Mouse (Mus musculus): Measurements from ENCODE around the gene Tubg1.
"Not testable (repeated sequence)": the region's sequence is repeated elsewhere in the genome, so short reads cannot be mapped to it uniquely, and the experiment has no call there.

Gene Tubg1

DNA sequence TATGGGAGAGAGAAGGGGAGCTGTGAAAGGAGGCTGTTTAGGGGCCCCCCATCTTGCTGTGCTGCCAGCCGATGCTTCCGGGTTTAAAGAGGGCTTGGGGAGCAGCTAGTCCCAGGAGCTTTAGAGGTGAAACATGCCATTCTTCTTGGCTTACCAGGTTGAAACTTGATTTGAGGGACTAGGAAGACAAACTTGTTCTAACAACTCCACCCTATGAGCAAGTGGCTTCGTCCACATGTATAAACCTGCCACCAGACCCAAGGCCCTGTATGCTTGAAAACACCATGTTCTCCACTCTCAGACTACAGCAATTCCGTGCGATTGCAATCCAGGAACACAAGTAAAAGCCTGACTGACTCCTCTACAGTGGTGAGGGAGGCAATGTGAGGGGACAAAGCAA is 16.7 kb upstream of the Tubg1 start:
- DNase-seq (ENCODE audit: low spot score), result no peak

DNA sequence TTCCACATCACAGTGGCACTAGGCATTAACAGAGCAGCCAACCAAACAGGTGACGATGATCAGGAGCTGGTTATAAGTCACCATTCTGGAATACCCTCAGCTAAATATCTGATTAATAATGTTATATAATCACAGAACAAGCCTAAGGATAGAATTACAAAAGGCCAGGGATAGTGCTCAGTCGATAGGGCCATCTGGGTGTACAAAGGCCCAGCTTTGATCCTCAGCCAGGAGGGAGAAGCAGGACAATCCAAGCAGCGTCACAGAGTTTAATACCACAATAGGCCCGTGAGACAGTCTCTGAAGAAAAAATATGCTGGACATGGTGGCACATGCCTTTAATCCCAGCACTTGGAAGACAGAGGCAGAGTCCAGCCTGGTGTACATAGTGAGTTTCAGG is 10.4 kb upstream of the Tubg1 start:
- DNase-seq (ENCODE audit: low spot score), result no peak

DNA sequence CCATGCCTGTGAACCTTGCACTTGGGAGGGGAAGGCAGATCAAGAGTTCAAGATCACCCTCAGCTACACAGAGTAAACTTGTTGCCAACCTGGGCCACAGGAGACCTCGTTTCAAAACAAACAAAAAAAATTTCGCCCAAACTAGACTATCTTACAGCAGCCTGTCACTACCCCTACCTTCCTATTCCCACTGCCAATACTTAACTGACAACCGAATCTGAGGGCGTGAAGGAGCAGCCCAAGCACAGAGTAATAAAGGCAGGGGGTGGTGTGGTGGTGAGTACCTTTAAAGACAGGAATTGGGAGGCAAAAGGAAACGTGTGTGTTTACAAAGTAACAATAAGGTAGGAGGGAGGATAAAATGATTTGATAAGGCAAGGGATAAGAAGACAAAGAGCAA is 9.0 kb upstream of the Tubg1 start:
- no peak for DNase-seq (ENCODE audit: low spot score)

DNA sequence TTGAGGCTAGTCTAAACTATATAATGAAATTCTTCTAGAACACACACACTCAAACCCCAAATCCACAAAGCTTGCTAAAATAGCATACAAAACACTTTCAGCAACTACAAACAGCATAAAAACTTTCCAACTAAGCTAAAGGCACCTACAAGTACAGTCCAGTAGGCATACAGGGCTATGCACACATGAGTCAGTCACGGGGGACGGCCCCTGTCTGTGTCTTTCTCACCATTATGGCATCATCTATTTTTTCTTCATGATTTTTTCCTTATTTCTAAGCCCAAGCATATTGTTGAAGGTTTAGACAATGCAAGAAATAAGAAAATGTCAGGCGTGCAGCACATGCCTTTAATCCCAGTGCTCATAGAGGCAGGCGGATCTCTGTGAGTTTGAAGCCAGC is 8.6 kb upstream of the Tubg1 start:
- no peak for DNase-seq (ENCODE audit: low spot score)

DNA sequence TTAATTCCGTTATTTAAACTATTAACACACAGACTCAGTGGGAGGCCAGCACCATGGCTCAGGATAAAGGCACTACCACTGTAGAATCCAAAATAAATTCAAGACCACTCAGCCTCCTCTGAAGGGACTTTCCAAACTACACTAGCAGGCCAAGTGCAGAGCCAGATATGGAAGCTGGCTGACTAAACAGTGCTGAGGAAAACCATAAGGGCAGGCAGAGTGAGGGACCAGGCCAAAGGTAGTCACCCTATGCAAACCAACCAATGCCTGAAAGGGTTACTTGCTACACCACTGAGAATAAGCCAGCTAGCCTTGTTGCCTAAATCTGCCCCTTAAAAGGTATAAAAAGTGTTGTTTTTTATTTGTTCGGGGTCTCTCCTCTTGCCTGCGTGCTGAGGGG is 7.6 kb upstream of the Tubg1 start:
- no peak for DNase-seq (ENCODE audit: low spot score)

DNA sequence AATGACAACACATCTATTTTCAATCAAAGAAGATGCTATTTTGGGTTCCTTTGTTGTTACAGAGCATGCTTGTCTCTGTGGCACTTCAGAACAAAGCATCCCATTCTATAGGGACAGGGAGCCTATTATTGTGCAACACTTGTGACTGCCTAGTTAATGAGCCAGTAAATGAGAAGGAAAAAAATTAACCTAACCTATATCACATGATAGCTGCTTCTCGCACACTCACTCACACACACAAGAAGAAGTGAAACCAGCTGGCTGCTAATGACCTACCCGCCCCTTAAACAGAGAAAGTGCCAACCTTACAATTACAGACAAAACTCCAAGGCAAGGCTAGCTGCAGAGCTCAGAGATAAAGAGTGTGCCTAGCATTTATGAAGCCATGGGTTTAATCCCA is 4.2 kb upstream of the Tubg1 start:
- DNase-seq (ENCODE audit: low spot score), result no peak

DNA sequence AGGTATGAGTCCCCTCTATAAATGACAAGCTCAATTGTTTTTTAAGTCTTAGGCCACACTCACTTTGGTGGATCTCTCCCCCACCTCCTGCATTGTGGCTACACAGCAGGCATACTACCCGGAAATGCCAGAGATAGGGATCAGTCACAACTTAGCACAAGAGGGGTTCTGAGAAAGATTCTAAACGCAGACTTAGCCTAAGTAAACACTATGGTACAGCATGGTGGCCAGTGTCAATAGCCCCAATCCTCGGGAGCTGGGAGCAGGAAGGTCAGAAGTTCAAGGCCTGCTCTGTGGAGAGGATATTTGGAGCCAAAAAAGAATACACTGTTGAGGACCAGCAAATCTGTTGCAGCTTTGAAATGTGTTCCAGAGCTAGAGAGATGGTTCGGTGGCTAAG is 1.6 kb upstream of the Tubg1 start:
- no peak for DNase-seq (ENCODE audit: low spot score)

DNA sequence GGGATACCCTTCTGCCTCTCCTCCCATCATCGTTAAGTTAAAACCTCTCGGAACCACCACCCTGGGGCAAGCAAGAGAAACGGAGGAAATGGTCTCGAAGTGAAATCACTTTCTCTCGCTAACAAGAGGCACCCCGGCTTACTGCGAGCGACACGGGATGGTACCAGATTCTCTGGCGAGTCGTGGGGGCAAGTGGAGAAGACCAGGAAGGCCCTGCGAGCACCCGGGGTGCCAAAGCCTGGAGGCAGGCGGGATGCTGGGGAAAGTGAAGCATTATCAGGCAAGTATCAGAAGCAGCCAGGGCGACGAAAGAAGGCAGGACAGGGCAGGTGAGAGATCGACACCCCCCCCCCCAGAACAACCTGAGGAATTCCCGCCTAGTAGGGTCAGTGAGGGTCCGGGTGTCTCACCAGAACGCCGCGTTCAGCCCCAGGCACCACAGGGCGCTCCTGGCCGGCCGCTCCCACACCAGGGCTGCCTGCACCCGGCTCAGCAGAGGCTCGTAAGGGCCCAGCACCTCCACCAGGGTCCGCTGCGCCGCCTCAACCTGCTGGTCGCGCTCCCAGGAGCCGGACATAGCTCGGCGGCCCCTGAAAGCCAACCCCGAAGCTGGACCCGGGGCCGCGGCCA is 492 bp upstream of the Tubg1 start:
- DNase-seq (ENCODE audit: low spot score), result no peak

DNA sequence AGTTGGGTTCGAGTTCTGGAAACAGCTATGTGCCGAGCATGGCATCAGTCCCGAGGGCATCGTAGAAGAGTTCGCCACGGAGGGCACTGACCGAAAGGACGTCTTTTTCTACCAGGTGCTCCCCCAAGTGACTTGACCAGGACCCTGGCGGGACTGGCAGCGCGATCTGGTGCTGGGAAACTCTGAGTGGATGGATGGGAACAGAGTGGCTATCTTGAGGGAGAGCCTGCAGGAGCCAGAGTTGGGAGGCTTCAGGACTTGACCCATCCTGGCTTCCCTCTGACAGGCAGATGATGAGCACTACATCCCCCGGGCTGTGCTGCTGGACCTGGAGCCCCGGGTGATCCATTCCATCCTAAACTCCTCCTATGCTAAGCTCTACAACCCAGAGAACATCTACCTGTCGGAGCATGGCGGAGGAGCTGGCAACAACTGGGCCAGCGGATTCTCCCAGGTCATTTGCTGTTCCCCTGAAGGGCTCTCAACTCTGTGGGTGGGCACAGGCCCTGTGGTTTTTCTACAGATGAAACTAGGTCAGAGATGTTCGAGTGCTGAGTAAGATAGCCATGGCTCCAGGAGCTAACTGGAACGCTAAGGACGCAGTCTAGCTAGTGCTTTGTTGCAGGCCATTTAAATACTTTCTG is 929 bp downstream of the Tubg1 start:
- DNase-seq (ENCODE audit: low spot score), result peak; percentile 37

DNA sequence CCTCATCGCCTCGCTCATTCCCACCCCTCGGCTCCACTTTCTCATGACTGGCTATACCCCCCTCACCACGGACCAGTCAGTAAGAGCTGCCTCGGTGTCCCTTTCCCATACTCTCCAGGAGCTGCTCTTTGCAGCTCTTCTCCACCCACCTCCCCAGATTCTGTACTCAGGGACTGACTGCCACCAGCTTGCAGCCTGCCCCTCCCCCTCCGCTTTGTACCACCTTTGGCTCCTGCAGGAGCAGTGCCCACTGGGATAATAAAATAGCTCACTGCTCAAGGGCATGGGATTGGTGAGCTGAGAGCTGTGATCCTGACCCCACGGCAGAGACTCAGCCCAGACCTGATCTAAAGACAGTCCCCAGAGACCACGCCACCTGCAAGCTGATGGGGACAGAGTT is 4.8 kb downstream of the Tubg1 start:
- DNase-seq (ENCODE audit: low spot score), result not testable (repeated sequence)

DNA sequence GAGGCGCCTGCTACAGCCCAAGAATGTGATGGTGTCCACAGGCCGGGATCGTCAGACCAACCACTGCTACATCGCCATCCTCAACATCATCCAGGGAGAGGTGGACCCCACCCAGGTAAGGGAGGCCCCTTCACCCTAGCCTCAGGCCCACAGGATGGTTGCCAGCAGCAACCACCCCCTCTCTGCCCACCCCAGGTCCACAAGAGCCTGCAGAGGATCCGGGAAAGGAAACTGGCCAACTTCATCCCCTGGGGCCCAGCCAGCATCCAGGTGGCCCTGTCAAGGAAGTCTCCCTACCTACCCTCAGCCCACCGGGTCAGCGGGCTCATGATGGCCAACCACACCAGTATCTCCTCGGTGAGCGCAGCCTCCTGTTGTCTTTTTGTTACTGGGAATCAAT is 5.3 kb downstream of the Tubg1 start:
- DNase-seq (ENCODE audit: low spot score), result not testable (repeated sequence)

DNA sequence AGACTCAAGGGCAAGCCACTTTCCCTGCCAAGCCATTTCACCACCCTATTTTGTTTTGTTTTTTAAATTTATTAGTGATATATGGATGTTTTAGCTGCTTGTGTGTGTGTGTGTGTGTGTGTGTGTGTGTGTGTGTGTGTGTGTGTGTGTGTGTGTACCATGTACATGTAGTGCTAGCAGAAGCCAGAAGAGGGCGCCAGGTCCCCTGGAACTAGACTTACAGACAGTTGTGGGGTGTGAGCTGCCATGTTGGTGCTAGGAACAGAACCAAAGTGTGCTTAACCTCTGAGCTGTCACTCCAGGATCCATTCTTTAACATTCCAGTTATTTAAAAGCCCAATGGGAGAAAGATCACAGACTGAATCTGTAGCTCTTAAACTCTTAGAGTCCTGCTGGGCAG is 7.3 kb downstream of the Tubg1 start:
- DNase-seq (ENCODE audit: low spot score), result no peak

DNA sequence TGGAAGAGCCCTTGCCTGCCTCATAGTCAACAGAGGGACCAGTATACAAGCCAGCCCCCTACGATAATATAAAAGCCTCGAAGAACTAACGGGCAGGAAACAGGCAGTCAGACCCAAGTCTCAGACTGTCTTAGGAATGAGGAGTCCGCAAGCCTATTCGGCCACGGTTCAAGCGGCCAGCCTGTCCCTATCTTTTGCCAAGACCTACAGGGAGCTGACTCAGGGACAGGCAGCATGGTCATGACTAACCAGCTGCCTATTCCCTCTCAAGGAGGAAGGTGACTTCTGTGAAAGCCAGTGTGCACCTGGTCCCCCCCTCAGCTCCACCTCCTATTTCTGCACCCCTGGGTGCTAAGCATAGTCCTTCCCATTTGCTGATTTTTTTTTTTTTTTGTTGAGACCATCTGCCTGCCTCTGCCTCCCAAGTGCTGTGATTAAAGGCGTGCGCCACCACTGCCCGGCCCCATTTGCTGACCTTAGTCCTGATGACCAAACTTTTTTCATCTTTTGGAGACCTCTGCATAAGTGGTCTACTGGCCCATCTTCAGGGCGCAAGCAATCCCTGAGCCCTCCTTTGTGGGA is 9.3 kb downstream of the Tubg1 start:
- DNase-seq (ENCODE audit: low spot score), result no peak

DNA sequence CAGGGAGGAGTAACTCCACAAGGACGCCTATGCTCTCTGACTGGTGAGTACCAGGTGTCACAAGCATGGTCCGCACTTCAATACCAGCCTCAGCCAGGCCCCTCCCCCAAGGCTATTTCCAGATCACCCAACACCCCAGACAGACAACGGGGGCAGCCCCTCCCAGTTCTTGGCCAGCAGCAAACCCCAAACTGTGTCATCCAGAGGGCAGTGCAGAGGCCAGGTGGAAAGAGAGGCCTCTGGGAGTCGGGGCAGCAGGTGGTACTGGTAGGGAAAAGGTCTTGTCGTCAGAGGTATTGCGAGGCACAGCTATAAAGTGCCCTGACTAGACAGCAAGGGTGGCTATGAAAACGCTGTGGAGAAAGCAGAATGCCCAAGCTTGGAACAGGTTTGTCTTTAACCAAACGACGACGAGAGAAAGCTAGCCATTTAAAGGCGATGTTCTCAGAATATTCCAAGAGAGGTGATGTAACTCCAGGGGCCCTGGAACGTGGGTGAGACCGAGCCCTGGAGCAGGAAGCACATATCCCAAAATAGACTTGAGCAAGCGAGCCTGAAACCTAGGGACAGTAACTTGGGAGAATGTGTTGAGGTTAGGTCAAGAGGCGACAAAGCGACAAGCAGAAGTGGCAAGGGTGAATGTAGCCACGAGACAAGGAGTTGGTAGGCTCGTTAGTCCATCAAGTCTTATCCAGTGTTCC is 10.5 kb downstream of the Tubg1 start:
- no peak for DNase-seq (ENCODE audit: low spot score)

DNA sequence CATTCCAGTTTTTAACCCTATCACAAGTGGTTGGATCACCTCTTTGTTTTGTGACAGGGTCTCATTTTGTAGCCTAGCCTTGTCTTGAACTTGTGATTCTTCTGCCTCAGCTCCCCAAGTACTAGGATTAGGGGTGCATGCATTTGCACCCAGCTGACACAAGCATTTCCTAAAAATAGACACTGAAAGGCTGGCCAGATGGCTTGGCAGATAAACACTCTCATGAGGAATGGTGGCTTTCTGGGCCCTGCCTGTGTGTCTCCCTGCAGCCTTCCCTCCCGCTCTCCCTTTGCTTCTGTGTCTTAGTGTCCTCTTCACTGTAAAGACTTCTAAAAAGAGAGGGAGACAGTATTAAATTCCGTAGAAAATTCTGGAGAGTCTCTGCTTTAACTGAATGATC is 11.4 kb downstream of the Tubg1 start:
- no peak for DNase-seq (ENCODE audit: low spot score)

DNA sequence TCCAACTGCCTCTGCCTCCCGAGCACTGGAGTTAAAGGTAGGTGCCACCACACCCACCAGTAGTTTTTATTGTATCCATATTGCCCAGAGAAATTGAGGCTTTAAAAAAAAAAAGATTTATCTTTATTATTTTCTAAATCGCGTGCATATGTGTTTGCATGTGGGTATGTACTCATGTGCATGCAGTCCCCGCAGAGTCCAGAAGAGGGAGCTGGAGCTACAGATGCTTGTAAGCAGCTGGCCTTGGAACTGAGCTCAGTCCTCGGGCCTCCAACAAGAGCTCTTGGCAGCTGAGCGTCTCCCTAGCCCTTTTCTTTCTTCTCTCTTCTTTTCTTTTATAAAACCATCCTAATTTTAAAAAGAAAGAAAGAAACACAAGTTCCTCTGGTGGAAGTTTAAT is 12.0 kb downstream of the Tubg1 start:
- peak; percentile 59 for DNase-seq (ENCODE audit: low spot score)

DNA sequence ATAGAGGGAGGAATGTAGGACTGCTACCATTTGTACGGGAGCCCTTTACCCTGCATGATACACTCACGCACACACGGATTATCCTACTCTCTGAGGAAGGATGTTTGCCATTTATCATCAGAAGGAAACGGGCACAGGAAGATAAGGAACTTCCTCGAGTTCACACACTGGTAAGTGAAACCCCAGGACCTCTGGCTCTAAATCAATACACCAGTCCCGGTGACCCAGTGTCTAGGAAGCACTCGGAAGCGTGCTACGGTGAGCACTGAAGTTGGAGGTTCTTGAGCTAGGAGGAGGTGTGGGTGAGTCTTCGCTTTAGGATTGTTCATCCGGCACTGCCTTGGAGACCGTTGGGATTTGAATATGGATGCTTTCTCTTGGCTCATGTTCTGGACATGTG is 13.3 kb downstream of the Tubg1 start:
- no peak for DNase-seq (ENCODE audit: low spot score)

DNA sequence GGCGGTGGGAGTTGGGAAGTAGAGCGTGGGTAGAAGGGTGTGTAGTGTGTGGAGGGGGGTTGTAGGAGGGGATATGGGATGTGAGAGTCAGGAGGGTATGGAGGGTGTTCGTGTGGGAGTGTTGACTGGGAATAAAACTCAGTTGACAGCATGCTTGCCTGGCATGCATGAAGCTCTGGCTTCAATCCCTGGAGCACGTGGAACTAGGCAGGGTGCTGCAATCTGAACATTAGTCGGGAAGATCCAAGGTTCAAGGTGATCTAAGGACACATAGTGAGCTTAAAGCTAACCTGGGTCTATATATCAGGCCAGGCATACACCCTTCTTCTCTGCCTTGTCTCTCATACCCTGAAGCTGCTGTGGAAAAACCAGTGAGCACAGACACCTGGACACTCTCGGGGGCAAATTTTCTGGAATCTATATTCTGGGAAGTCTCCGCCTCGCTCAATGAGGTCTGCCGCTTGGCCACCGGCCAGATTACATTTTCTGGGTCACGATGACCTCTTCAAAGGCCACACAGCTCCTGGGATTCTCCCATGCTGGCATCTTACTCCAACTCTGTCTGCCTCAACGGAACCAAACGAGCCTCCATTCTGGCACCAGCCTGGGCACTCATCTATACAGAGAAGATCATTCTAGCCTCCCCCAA is 14.6 kb downstream of the Tubg1 start:
- no peak for DNase-seq (ENCODE audit: low spot score)

DNA sequence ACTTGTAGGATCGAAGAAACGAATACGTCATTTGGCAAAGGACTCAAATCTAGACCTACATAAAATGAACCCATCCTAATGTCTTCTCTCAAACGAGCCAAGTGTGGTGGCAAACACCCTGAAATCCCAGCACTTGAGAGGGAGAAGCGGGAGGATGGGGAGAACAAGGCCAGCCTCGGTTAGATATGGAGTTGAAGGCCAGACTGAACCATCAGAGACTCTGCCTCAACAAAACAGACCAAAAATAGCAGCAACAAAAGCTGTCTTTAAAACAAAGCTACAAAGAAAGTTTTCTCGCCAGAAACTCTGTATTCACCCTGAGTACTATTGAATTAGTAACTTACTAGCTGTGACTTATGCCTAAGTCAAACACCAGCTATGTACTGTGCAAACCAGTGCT is 17.3 kb downstream of the Tubg1 start:
- no peak for DNase-seq (ENCODE audit: low spot score)

DNA sequence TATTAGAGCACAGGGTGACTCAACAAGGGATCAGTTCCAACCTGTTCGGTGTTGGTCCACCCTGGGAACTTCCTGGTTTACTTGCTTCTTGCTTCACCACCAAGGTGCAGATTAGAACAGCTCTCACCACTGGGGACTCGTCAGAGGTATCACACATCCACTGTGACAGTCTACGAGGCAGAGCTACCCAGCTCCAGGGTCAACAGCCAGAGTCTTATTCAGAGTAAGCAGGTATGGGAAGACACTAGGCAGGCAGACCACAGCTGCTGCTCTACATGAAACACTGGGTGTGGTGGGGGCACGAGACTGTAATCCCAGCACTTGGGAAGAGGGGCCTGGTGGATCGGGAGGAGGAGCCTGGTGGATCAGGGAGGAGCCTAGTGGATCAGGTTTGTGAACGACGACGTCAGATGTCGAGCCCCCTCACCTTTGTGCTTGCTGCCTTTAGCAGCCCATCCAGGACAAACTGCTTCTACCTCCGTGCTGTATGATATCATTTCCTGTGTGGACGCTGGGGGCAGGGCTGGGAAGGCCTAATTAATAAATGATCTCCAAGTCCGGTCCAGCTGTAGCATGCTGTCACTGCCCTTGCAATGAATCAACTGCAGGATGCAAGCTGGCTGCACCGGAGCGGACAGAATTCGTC is 18.9 kb downstream of the Tubg1 start:
- DNase-seq (ENCODE audit: low spot score), result peak; percentile 89

DNA sequence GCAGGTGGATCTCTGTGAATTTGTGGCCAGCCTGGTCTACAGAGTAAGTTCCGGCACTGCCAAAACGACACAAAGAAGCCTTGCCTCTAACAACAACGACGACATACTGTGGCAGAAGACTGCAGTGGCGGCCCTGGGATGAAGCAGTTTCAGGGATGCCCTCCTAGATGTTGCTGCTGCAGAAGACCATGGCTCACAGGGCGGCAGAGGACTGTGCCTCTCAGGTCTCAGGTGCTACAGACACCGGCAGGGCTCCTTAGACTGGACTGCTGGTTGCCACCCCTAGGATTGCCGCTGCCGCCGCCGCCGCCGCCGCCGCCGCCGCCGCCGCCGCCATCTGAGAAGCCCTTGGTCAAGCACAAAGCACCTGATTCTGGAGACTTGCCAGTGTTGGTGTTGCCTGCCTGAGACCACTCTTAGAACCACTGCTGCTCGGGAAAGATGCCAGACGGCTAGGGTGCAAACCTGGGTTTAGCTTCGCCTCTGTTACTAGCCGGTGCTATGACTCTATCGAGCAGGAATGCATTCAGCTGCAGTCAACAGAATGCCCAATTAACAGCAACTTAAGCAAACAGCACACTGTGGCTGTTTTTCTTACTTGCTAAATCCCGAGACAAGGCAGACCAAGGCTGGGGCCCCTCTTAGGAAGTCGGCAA is 20.6 kb downstream of the Tubg1 start:
- no peak for DNase-seq (ENCODE audit: low spot score)

DNA sequence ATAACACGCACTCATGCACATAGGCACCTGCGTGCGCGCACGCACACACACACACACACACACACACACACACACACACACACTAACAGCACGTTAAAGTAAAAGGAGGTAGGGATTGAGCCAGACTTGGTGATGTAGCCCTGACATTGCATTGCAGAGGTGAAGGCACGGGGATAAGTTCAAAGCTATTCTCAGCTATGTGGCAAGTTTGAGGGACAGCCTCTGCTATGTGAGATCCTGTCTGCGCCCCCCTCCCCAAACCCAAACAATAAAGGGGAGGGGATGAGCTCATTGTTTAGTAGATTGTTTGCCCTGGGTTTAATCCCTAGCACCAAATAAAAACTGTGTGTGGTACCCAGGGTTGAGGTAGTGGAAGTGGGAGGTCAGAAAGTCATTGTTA is 21.4 kb downstream of the Tubg1 start:
- DNase-seq (ENCODE audit: low spot score), result no peak

Data from retina, embryonic 14.5 days (tissue).